Mouse (Mus musculus) stomach, postnatal 0 days (tissue): Measurements from ENCODE around the gene Fance.

Experiments used
- CTCF ChIP-seq: IDR thresholded peaks from 2 replicates; pipeline ENCODE4 v1.5.1; 2016; ENCODE audit warnings: antibody characterized with exemption, low read depth, mild to moderate bottlenecking, moderate library complexity
- EP300 ChIP-seq: optimal IDR thresholded peaks from 2 replicates; pipeline ENCODE3; 2016; ENCODE audit warnings: antibody characterized with exemption

DNA sequence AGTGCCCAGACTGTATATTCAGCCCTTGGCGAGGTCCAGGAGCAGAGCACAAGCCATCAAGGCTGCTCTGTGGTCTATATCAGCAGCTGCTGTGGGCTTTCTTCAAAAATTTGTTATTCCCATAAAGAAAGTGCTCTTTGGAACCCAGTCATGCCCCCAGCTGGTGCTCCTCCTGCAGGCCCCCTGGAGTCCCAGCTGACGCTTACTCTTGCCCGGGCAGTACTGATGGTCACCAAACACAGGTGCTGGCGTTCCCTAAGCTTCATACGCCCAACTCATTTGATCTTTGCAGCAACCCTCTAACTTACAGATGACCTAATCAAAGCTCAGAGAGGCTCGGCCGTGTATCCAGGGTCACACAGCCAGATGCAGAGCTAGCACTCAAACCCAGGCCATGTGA lies 24.2 kb downstream of the Fance start:
- TF ChIP-seq EP300: no peak
- TF ChIP-seq CTCF: no peak
